17 mouse cellular contexts compared by ENCODE assay signal in the genomic region with DNA sequence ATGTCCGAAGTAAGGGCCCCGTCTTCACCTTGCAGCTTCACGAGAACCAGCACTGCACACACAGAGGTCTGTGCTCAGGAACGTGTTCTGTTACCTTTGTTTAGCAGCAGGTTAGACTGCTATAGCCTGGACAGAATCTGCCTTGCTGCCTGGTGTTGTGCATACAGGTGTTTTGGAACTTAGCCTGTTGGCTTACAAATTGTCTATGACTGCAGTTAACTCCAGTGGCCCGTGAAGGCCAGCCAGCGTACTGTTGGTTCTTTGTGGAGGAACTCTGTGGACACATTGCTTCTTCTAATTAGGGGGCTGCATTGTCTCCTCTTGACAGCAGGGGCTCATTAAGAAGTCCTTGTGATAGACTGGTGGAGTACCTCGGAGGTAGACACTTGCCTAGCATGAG. TPM values are rescaled to one million over a fixed set of nuclear protein-coding genes. Genes with fewer than 3 reads are reported as not detected.
"Had no signal": no experiment of that assay in that cellular context is flagged by ENCODE, and none has a peak within 500 bp of the region (broad histone marks: within the 10 kb centered on the region; RNA-seq: fewer than 3 reads in every experiment).

No protein-coding gene starts in this region.

- H3K4me3 ChIP-seq: hindbrain, embryonic 15.5 days; limb, embryonic 13.5 days; midbrain, embryonic 15.5 days; neural tube, embryonic 12.5 days had no signal

- DNase-seq: left cerebral cortex, postnatal 4 days; lung, adult 2 months; lung, postnatal 4 days; right cerebral cortex, adult 18-20 months; right cerebral cortex, postnatal 25 days; thymus, postnatal 4 days had no signal

- H3K9me3 ChIP-seq: hindbrain, embryonic 15.5 days; limb, embryonic 13.5 days; midbrain, embryonic 15.5 days; neural tube, embryonic 12.5 days had no signal

- H3K27ac ChIP-seq: hindbrain, embryonic 15.5 days; limb, embryonic 13.5 days; liver, embryonic 14.5 days; midbrain, embryonic 15.5 days; neural tube, embryonic 12.5 days had no signal

- H3K36me3 ChIP-seq: hindbrain, embryonic 15.5 days; limb, embryonic 13.5 days; midbrain, embryonic 15.5 days; neural tube, embryonic 12.5 days had no signal

RNA-seq across cellular contexts. Expression of a gene that starts 3.9 kb away (rescaled TPM):
- total RNA-seq: liver, adult 2 months; megakaryocyte, adult 5-6 weeks; monocyte, adult 5-6 weeks; neutrophil, adult 5-6 weeks had no signal
- polyA plus RNA-seq: lung, postnatal 0 days; small intestine, adult 2 months had no signal
